Comparison of ENCODE assay signal across 8 mouse cellular contexts in genomic region chr1:93444405-93445110, GRCm38 (mm10). TPM values are rescaled to one million over a fixed set of nuclear protein-coding genes. Genes with fewer than 3 reads are reported as not detected.
DNase-seq lines count a peak whose midpoint lies in the region; ATAC-seq and TF ChIP-seq lines count a peak whose summit lies in the region.

No protein-coding gene starts in this region.

- no peak for TF ChIP-seq POLR2A in heart, adult 2 months (IDR thresholded peaks at IDR 0.05; ENCODE audit: insufficient read depth, low read depth, low read length)
- TF ChIP-seq POLR2A in kidney, adult 2 months (IDR thresholded peaks at IDR 0.05; ENCODE audit: low read depth, low read length): no peak

- H3K79me2 ChIP-seq in heart, adult 2 months (replicated peaks; ENCODE audit: control insufficient read depth, insufficient read depth, low read length): peaks cover 7% of the 10 kb centered on the region

- intact Hi-C loops in heart, adult 2 months (cut with DNase I): loop anchor here (1.0 to 10.0 kb wide), 4 partner anchors 34 to 310 kb away; partner anchors contain the start of genes Atg4b, Hdlbp, Pask and Ppp1r7

- WGBS in embryonic facial prominence, embryonic 13.5 days: 3% methylated on average over 18 of the region's 18 CpGs
- 1% methylated on average over 18 of the region's 18 CpGs for WGBS in heart, adult 2 months
- WGBS in kidney, adult 2 months: under 1% methylated on average over 18 of the region's 18 CpGs
- WGBS in limb, embryonic 15.5 days: 3% methylated on average over 18 of the region's 18 CpGs
- WGBS in midbrain, postnatal 0 days: 4% methylated on average over 18 of the region's 18 CpGs

- H3K36me3 ChIP-seq in embryonic facial prominence, embryonic 13.5 days: peaks cover 24% of the 10 kb centered on the region
- H3K36me3 ChIP-seq in heart, adult 2 months (ENCODE audit: control insufficient read depth, insufficient read depth, low read length): peaks cover 21% of the 10 kb centered on the region
- H3K36me3 ChIP-seq in kidney, adult 2 months (ENCODE audit: control insufficient read depth, insufficient read depth, low read length): no peaks in the 10 kb centered on the region; the same call in 1 of the 2 replicates
- H3K36me3 ChIP-seq in limb, embryonic 15.5 days: peaks cover 24% of the 10 kb centered on the region
- H3K36me3 ChIP-seq in midbrain, postnatal 0 days (ENCODE audit: insufficient read depth, low read length): peaks cover 6% of the 10 kb centered on the region; the same call in 1 of the 2 replicates

- no peak for TF ChIP-seq EP300 in heart, adult 2 months (IDR thresholded peaks at IDR 0.05; ENCODE audit: insufficient read depth, low read depth, low read length)

- TF ChIP-seq CTCF in heart, adult 2 months (IDR thresholded peaks at IDR 0.05): no peak
- TF ChIP-seq CTCF in kidney, adult 2 months (conservative IDR thresholded peaks at IDR 0.05; ENCODE audit: insufficient read depth, insufficient read length, low read depth, low read length): no peak
- peak; percentile 33 for TF ChIP-seq CTCF in midbrain, postnatal 0 days (IDR thresholded peaks at IDR 0.05)

- peak overlapping the region; percentile 93 for H3K9ac ChIP-seq in embryonic facial prominence, embryonic 13.5 days
- peak overlapping the region; percentile 97 for H3K9ac ChIP-seq in heart, adult 2 months (ENCODE audit: low read depth, low read length)
- peak overlapping the region; percentile 90 for H3K9ac ChIP-seq in limb, embryonic 15.5 days
- H3K9ac ChIP-seq in midbrain, postnatal 0 days (replicated peaks; ENCODE audit: low read length, poor library complexity, severe bottlenecking): peak overlapping the region; percentile 57

- H3K27ac ChIP-seq in embryonic facial prominence, embryonic 13.5 days: peak overlapping the region; percentile 96
- peak overlapping the region; percentile 96 for H3K27ac ChIP-seq in heart, adult 2 months
- H3K27ac ChIP-seq in kidney, adult 2 months (ENCODE audit: insufficient read depth, low read depth, low read length): peak overlapping the region; percentile 97
- H3K27ac ChIP-seq in limb, embryonic 15.5 days: peak overlapping the region; percentile 97
- H3K27ac ChIP-seq in midbrain, postnatal 0 days (ENCODE audit: low read depth, low read length): peak overlapping the region; percentile 63

- H3K4me1 ChIP-seq in embryonic facial prominence, embryonic 13.5 days: peaks cover 27% of the 10 kb centered on the region
- peaks cover 7% of the 10 kb centered on the region for H3K4me1 ChIP-seq in heart, adult 2 months (ENCODE audit: control insufficient read depth, insufficient read depth, low read length)
- H3K4me1 ChIP-seq in kidney, adult 2 months (ENCODE audit: control insufficient read depth, insufficient read depth, low read length): peaks cover 26% of the 10 kb centered on the region
- peaks cover 27% of the 10 kb centered on the region for H3K4me1 ChIP-seq in limb, embryonic 15.5 days
- no peaks in the 10 kb centered on the region for H3K4me1 ChIP-seq in midbrain, postnatal 0 days (ENCODE audit: insufficient read depth, low read length)

- H3K27me3 ChIP-seq in embryonic facial prominence, embryonic 13.5 days: no peaks in the 10 kb centered on the region
- H3K27me3 ChIP-seq in heart, adult 2 months (ENCODE audit: control insufficient read depth, insufficient read depth, low read length): no peaks in the 10 kb centered on the region
- H3K27me3 ChIP-seq in kidney, adult 2 months (replicated peaks; ENCODE audit: control insufficient read depth, insufficient read depth, low read length): no peaks in the 10 kb centered on the region
- H3K27me3 ChIP-seq in limb, embryonic 15.5 days: no peaks in the 10 kb centered on the region
- no peaks in the 10 kb centered on the region for H3K27me3 ChIP-seq in midbrain, postnatal 0 days (ENCODE audit: insufficient read depth, low read length)

- H3K9me3 ChIP-seq in embryonic facial prominence, embryonic 13.5 days: no peaks in the 10 kb centered on the region
- H3K9me3 ChIP-seq in limb, embryonic 15.5 days: no peaks in the 10 kb centered on the region
- no peaks in the 10 kb centered on the region for H3K9me3 ChIP-seq in midbrain, postnatal 0 days (ENCODE audit: low read length)

- peak; percentile 83 for DNase-seq in 3T3-L1 (ENCODE audit: low read depth, low spot score)
- DNase-seq in adrenal gland, postnatal 36 days: peak; percentile 92 to 93
- DNase-seq in heart, adult 2 months: peak; percentile 84 to 87
- peak; percentile 93 for DNase-seq in kidney, adult 2 months
- peak; percentile 65 for DNase-seq in midbrain, postnatal 0 days (ENCODE audit: low spot score)
- DNase-seq in spleen, postnatal 4 days (ENCODE audit: low spot score in 2 of 2): peak; percentile 67 to 85

- peak overlapping the region; percentile 97 for H3K4me3 ChIP-seq in embryonic facial prominence, embryonic 13.5 days
- H3K4me3 ChIP-seq in heart, adult 2 months: peak overlapping the region; percentile 99
- peak overlapping the region; percentile 81 for H3K4me3 ChIP-seq in kidney, adult 2 months (ENCODE audit: insufficient read depth, low read depth, low read length)
- H3K4me3 ChIP-seq in limb, embryonic 15.5 days: peak overlapping the region; percentile 93
- H3K4me3 ChIP-seq in midbrain, postnatal 0 days (ENCODE audit: low read depth, low read length): peak overlapping the region; percentile 77

- peak overlapping the region; percentile 71 for H3K4me2 ChIP-seq in embryonic facial prominence, embryonic 13.5 days
- peak overlapping the region; percentile 57 for H3K4me2 ChIP-seq in limb, embryonic 15.5 days
- peak overlapping the region; percentile 100 for H3K4me2 ChIP-seq in midbrain, postnatal 0 days (ENCODE audit: low read depth, low read length, poor library complexity, severe bottlenecking)

- ATAC-seq in embryonic facial prominence, embryonic 13.5 days (ENCODE audit: insufficient number of reproducible peaks, insufficient read depth, low FRiP score, low TSS enrichment, low read depth): peak; percentile 69
- ATAC-seq in limb, embryonic 15.5 days (ENCODE audit: insufficient number of reproducible peaks, low FRiP score, low TSS enrichment, low read depth): peak; percentile 82
- peak; percentile 81 for ATAC-seq in midbrain, postnatal 0 days (ENCODE audit: low FRiP score)

RNA-seq across cellular contexts. Expression of gene Hdlbp, which starts 34.1 kb away (rescaled TPM):
- 100 to 1,000 TPM; 374 to 400 TPM for total RNA-seq in adrenal gland, postnatal 36 days (2021)
- polyA plus RNA-seq in embryonic facial prominence, embryonic 13.5 days (2015; fragmentation: Nextera tagmentation; extraction: Ambion mirVana): 179 and 184 TPM in 2 replicates
- total RNA-seq in heart, adult 2 months (2021): 100 to 1,000 TPM; 507 to 604 TPM
- polyA plus RNA-seq in heart, adult 2 months (2012; rRNA removed): 131 and 247 TPM in 2 replicates
- polyA plus RNA-seq in kidney, adult 2 months (2012; rRNA removed): 95.0 and 97.8 TPM in 2 replicates
- 205 and 213 TPM in 2 replicates for polyA plus RNA-seq in limb, embryonic 15.5 days (2015; fragmentation: Nextera tagmentation; extraction: Ambion mirVana)
- 67.4 and 75.6 TPM in 2 replicates for total RNA-seq in midbrain, postnatal 0 days (2014; rRNA removed)
- polyA plus RNA-seq in midbrain, postnatal 0 days (2015; fragmentation: Nextera tagmentation; extraction: Ambion mirVana): 66.2 and 76.8 TPM in 2 replicates

Comparison
In these comparisons a context has a peak if more than half of its experiments do, and no peak if none do; other contexts are left out.
1. Peak in every context shown above with its lines: DNase-seq, ATAC-seq, H3K4me3 ChIP-seq and H3K27ac ChIP-seq.